Comparison of ENCODE assay signal across 8 mouse cellular contexts in genomic region chr16:92499324-92499723, GRCm38 (mm10). TPM values are rescaled to one million over a fixed set of nuclear protein-coding genes. Genes with fewer than 3 reads are reported as not detected.
DNase-seq lines count a peak whose midpoint lies in the region; ATAC-seq and TF ChIP-seq lines count a peak whose summit lies in the region.

No protein-coding gene starts in this region.

- peaks cover 5% of the 10 kb centered on the region for H3K4me1 ChIP-seq in lung, adult 2 months (ENCODE audit: control insufficient read depth, insufficient read depth, low read length)
- H3K4me1 ChIP-seq in hindbrain, embryonic 10.5 days (replicated peaks) = peaks cover 17% of the 10 kb centered on the region
- H3K4me1 ChIP-seq in liver, embryonic 15.5 days (replicated peaks) = peaks cover 13% of the 10 kb centered on the region
- peaks cover 5% of the 10 kb centered on the region; the same call in 1 of the 2 replicates for H3K4me1 ChIP-seq in stomach, embryonic 16.5 days (ENCODE audit: control insufficient read depth, insufficient read depth, low read length)
- no peaks in the 10 kb centered on the region for H3K4me1 ChIP-seq in cerebellum, adult 2 months (ENCODE audit: control insufficient read depth, insufficient read depth, low read length)

- no peak for TF ChIP-seq POLR2A in lung, adult 2 months (IDR thresholded peaks at IDR 0.05; ENCODE audit: borderline replicate concordance, extremely low read depth, low read depth, low read length)
- no peak for TF ChIP-seq POLR2A in cerebellum, adult 2 months (IDR thresholded peaks at IDR 0.05; ENCODE audit: borderline replicate concordance, insufficient read depth, low read length)

- no peak for DNase-seq in lung, adult 2 months
- DNase-seq in lung, postnatal 4 days = no peak
- DNase-seq in hindbrain, embryonic 10.5 days (ENCODE audit: low spot score) = peak; percentile 12
- DNase-seq in kidney, postnatal 25 days = no peak
- DNase-seq in cerebellum, adult 2 months = no peak

- H3K27ac ChIP-seq in hindbrain, embryonic 10.5 days = peak overlapping the region; percentile 76; the same call in 1 of the 2 replicates
- no peak overlapping the region for H3K27ac ChIP-seq in liver, embryonic 15.5 days (replicated peaks)
- no peak overlapping the region for H3K27ac ChIP-seq in stomach, embryonic 16.5 days (ENCODE audit: low read length)
- no peak overlapping the region for H3K27ac ChIP-seq in cerebellum, adult 2 months (ENCODE audit: insufficient read depth, low read length)

- H3K4me3 ChIP-seq in lung, adult 2 months (replicated peaks; ENCODE audit: extremely low read depth, low read depth, low read length) = peak overlapping the region; percentile 13
- H3K4me3 ChIP-seq in hindbrain, embryonic 10.5 days = peak overlapping the region; percentile 63
- peak overlapping the region; percentile 45; the same call in 1 of the 2 replicates for H3K4me3 ChIP-seq in liver, embryonic 15.5 days (replicated peaks)
- peak overlapping the region; percentile 55 for H3K4me3 ChIP-seq in stomach, embryonic 16.5 days (replicated peaks; ENCODE audit: low read length)
- H3K4me3 ChIP-seq in cerebellum, adult 2 months (replicated peaks; ENCODE audit: insufficient read depth, low read depth, low read length) = no peak overlapping the region

- no peaks in the 10 kb centered on the region for H3K9me3 ChIP-seq in hindbrain, embryonic 10.5 days
- no peaks in the 10 kb centered on the region for H3K9me3 ChIP-seq in liver, embryonic 15.5 days (replicated peaks)
- no peaks in the 10 kb centered on the region for H3K9me3 ChIP-seq in stomach, embryonic 16.5 days (replicated peaks; ENCODE audit: control insufficient read depth, low read length)

- ATAC-seq in liver, embryonic 15.5 days (ENCODE audit: insufficient read depth) = no peak
- no peak for ATAC-seq in stomach, embryonic 16.5 days (ENCODE audit: insufficient read depth, low FRiP score)
- no peak for ATAC-seq in activated CD4-positive, CD25-positive, alpha-beta regulatory T cell, adult 4 months

- H3K36me3 ChIP-seq in hindbrain, embryonic 10.5 days = no peaks in the 10 kb centered on the region
- H3K36me3 ChIP-seq in liver, embryonic 15.5 days (replicated peaks) = no peaks in the 10 kb centered on the region
- no peaks in the 10 kb centered on the region for H3K36me3 ChIP-seq in stomach, embryonic 16.5 days (ENCODE audit: control insufficient read depth, insufficient read depth, low read length)

- no peak for TF ChIP-seq CTCF in lung, adult 2 months (IDR thresholded peaks at IDR 0.05; ENCODE audit: insufficient read depth, low read length)
- TF ChIP-seq CTCF in cerebellum, adult 2 months (IDR thresholded peaks at IDR 0.05; ENCODE audit: borderline replicate concordance, insufficient read depth, low read depth, low read length) = no peak

- peak overlapping the region; percentile 68 for H3K4me2 ChIP-seq in liver, embryonic 15.5 days
- H3K4me2 ChIP-seq in stomach, embryonic 16.5 days (ENCODE audit: low read depth, low read length) = peak overlapping the region; percentile 69

- H3K9ac ChIP-seq in liver, embryonic 15.5 days = no peak overlapping the region
- peak overlapping the region; percentile 71 for H3K9ac ChIP-seq in stomach, embryonic 16.5 days (ENCODE audit: low read length)

- WGBS in lung, adult 2 months = 25% methylated on average over 15 of the region's 15 CpGs
- WGBS in hindbrain, embryonic 10.5 days = 16% methylated on average over 15 of the region's 15 CpGs
- 20% methylated on average over 15 of the region's 15 CpGs for WGBS in liver, embryonic 15.5 days (ENCODE audit: insufficient replicate concordance)
- WGBS in stomach, embryonic 16.5 days = 17% methylated on average over 15 of the region's 15 CpGs
- 30% methylated on average over 15 of the region's 15 CpGs for WGBS in cerebellum, adult 2 months

- H3K27me3 ChIP-seq in hindbrain, embryonic 10.5 days (ENCODE audit: insufficient read depth, poor library complexity, severe bottlenecking) = peaks cover 61% of the 10 kb centered on the region
- peaks cover 71% of the 10 kb centered on the region for H3K27me3 ChIP-seq in liver, embryonic 15.5 days
- peaks cover 7% of the 10 kb centered on the region; the same call in 1 of the 2 replicates for H3K27me3 ChIP-seq in stomach, embryonic 16.5 days (ENCODE audit: control insufficient read depth, insufficient read depth, low read length)
- peaks cover 2% of the 10 kb centered on the region; the same call in 1 of the 2 replicates for H3K27me3 ChIP-seq in cerebellum, adult 2 months (ENCODE audit: control insufficient read depth, insufficient read depth, low read length)

RNA-seq across cellular contexts. Expression of gene Clic6, which starts 13.8 kb away (rescaled TPM):
- polyA plus RNA-seq in lung, adult 2 months (2012; rRNA removed) = 7.6 and 9.5 TPM in 2 replicates
- polyA plus RNA-seq in hindbrain, embryonic 10.5 days (2016; fragmentation: Nextera tagmentation; extraction: Ambion mirVana) = 5.4 and 9.3 TPM in 2 replicates
- polyA plus RNA-seq in liver, embryonic 15.5 days (2015; fragmentation: Nextera tagmentation; extraction: Ambion mirVana) = 0.40 and 0.54 TPM in 2 replicates
- 17.8 and 20.3 TPM in 2 replicates for polyA plus RNA-seq in stomach, embryonic 16.5 days (2015; fragmentation: Nextera tagmentation; extraction: Ambion mirVana)
- polyA plus RNA-seq in activated CD4-positive, CD25-positive, alpha-beta regulatory T cell, adult 4 months (2017; shearing (Covaris generic)) = not detected
- polyA plus RNA-seq in cerebellum, adult 2 months (2012; rRNA removed) = 7.9 and 14.7 TPM in 2 replicates

RNA-seq across cellular contexts. Expression of gene Rcan1, which starts 28.7 kb away (rescaled TPM):
- polyA plus RNA-seq in lung, adult 2 months (2012; rRNA removed) = 13.7 and 21.6 TPM in 2 replicates
- polyA plus RNA-seq in hindbrain, embryonic 10.5 days (2016; fragmentation: Nextera tagmentation; extraction: Ambion mirVana) = 39.3 and 39.6 TPM in 2 replicates
- polyA plus RNA-seq in liver, embryonic 15.5 days (2015; fragmentation: Nextera tagmentation; extraction: Ambion mirVana) = 9.1 and 9.3 TPM in 2 replicates
- 19.6 and 21.6 TPM in 2 replicates for polyA plus RNA-seq in stomach, embryonic 16.5 days (2015; fragmentation: Nextera tagmentation; extraction: Ambion mirVana)
- polyA plus RNA-seq in activated CD4-positive, CD25-positive, alpha-beta regulatory T cell, adult 4 months (2017; shearing (Covaris generic)) = 1 to 10 TPM; 2.3 to 2.9 TPM
- polyA plus RNA-seq in cerebellum, adult 2 months (2012; rRNA removed) = 32.1 and 35.8 TPM in 2 replicates
